ENCODE assay signal across 18 mouse cellular contexts in genomic region chr12:69455566-69455965, GRCm38 (mm10).
A peak's percentile ranks its signal among the peaks of the same experiment; 100 is the strongest.
DNase-seq lines count a peak whose midpoint lies in the region; ATAC-seq and TF ChIP-seq lines count a peak whose summit lies in the region.
"Had no signal": no experiment of that assay in that cellular context is flagged by ENCODE, and none has a peak within 500 bp of the region (broad histone marks: within the 10 kb centered on the region; RNA-seq: fewer than 3 reads in every experiment).

No protein-coding gene starts in this region.

- no peak overlapping the region for H3K4me3 ChIP-seq in hindbrain, embryonic 15.5 days
- no peak overlapping the region for H3K4me3 ChIP-seq in hindbrain, embryonic 12.5 days
- H3K4me3 ChIP-seq in midbrain, embryonic 10.5 days = no peak overlapping the region
- no peak overlapping the region for H3K4me3 ChIP-seq in midbrain, postnatal 0 days (ENCODE audit: low read depth, low read length)
- H3K4me3 ChIP-seq in cortical plate, adult 2 months (ENCODE audit: insufficient read depth, low read length) = no peak overlapping the region
- H3K4me3 ChIP-seq: limb, embryonic 13.5 days; midbrain, embryonic 13.5 days; myocyte had no signal

- H3K9ac ChIP-seq in hindbrain, embryonic 15.5 days = no peak overlapping the region
- no peak overlapping the region for H3K9ac ChIP-seq in hindbrain, embryonic 12.5 days
- H3K9ac ChIP-seq in midbrain, postnatal 0 days (replicated peaks; ENCODE audit: low read length, poor library complexity, severe bottlenecking) = no peak overlapping the region
- H3K9ac ChIP-seq: limb, embryonic 13.5 days; liver, embryonic 14.5 days; midbrain, embryonic 13.5 days had no signal

- TF ChIP-seq POLR2A in cortical plate, adult 2 months (IDR thresholded peaks at IDR 0.05; ENCODE audit: extremely low read depth, insufficient read depth, low read length) = no peak

- ATAC-seq in hindbrain, embryonic 15.5 days (ENCODE audit: low FRiP score, low read depth) = no peak
- ATAC-seq in hindbrain, embryonic 12.5 days (ENCODE audit: low FRiP score) = no peak
- no peak for ATAC-seq in midbrain, postnatal 0 days (ENCODE audit: low FRiP score)
- ATAC-seq: midbrain, embryonic 13.5 days had no signal

- no peaks in the 10 kb centered on the region for H3K36me3 ChIP-seq in hindbrain, embryonic 15.5 days
- H3K36me3 ChIP-seq in hindbrain, embryonic 12.5 days = no peaks in the 10 kb centered on the region
- H3K36me3 ChIP-seq in midbrain, embryonic 10.5 days = no peaks in the 10 kb centered on the region
- H3K36me3 ChIP-seq in midbrain, postnatal 0 days (ENCODE audit: insufficient read depth, low read length) = no peaks in the 10 kb centered on the region
- no peaks in the 10 kb centered on the region for H3K36me3 ChIP-seq in splenic B cell, adult 2 months (ENCODE audit: control insufficient read depth, insufficient read depth, low read length, poor library complexity, severe bottlenecking)
- H3K36me3 ChIP-seq: limb, embryonic 13.5 days; midbrain, embryonic 13.5 days had no signal

- H3K9me3 ChIP-seq in hindbrain, embryonic 15.5 days = no peaks in the 10 kb centered on the region
- H3K9me3 ChIP-seq in hindbrain, embryonic 12.5 days (replicated peaks) = no peaks in the 10 kb centered on the region
- H3K9me3 ChIP-seq in midbrain, embryonic 10.5 days (replicated peaks) = no peaks in the 10 kb centered on the region
- no peaks in the 10 kb centered on the region for H3K9me3 ChIP-seq in midbrain, postnatal 0 days (ENCODE audit: low read length)
- H3K9me3 ChIP-seq: limb, embryonic 13.5 days; midbrain, embryonic 13.5 days had no signal

- 62% methylated on average over 5 of the region's 5 CpGs for WGBS in hindbrain, embryonic 15.5 days
- 71% methylated on average over 5 of the region's 5 CpGs for WGBS in hindbrain, embryonic 12.5 days
- WGBS in midbrain, embryonic 10.5 days = 73% methylated on average over 5 of the region's 5 CpGs
- 47% methylated on average over 5 of the region's 5 CpGs for WGBS in midbrain, postnatal 0 days

- H3K4me1 ChIP-seq in hindbrain, embryonic 15.5 days (replicated peaks) = 0 out of 2 replicates have a peak, but pooled peaks cover 7% of the 10 kb centered on the region
- H3K4me1 ChIP-seq in hindbrain, embryonic 12.5 days = 0 out of 2 replicates have a peak, but pooled peaks cover 3% of the 10 kb centered on the region
- H3K4me1 ChIP-seq in midbrain, embryonic 10.5 days = peaks cover 7% of the 10 kb centered on the region
- no peaks in the 10 kb centered on the region for H3K4me1 ChIP-seq in midbrain, postnatal 0 days (ENCODE audit: insufficient read depth, low read length)
- no peaks in the 10 kb centered on the region for H3K4me1 ChIP-seq in cortical plate, adult 2 months (ENCODE audit: control insufficient read depth, insufficient read depth, low read length)
- H3K4me1 ChIP-seq: midbrain, embryonic 13.5 days had no signal

- no peak for TF ChIP-seq CTCF in midbrain, postnatal 0 days (IDR thresholded peaks at IDR 0.05)
- no peak for TF ChIP-seq CTCF in cortical plate, adult 2 months (IDR thresholded peaks at IDR 0.05; ENCODE audit: extremely low read depth, insufficient read depth, low read length)

- no peaks in the 10 kb centered on the region for H3K27me3 ChIP-seq in hindbrain, embryonic 15.5 days
- no peaks in the 10 kb centered on the region for H3K27me3 ChIP-seq in hindbrain, embryonic 12.5 days
- H3K27me3 ChIP-seq in midbrain, embryonic 10.5 days (ENCODE audit: low read depth, poor library complexity, severe bottlenecking) = no peaks in the 10 kb centered on the region
- no peaks in the 10 kb centered on the region for H3K27me3 ChIP-seq in midbrain, postnatal 0 days (ENCODE audit: insufficient read depth, low read length)
- H3K27me3 ChIP-seq in splenic B cell, adult 2 months (ENCODE audit: control insufficient read depth, insufficient read depth, low read length, poor library complexity, severe bottlenecking) = no peaks in the 10 kb centered on the region
- H3K27me3 ChIP-seq: limb, embryonic 13.5 days; midbrain, embryonic 13.5 days had no signal

- DNase-seq in midbrain, embryonic 10.5 days (ENCODE audit: low spot score) = no peak
- DNase-seq in midbrain, postnatal 0 days (ENCODE audit: low spot score) = no peak
- DNase-seq in splenic B cell, adult 2 months (ENCODE audit: low read depth, low spot score) = peak; percentile 37
- DNase-seq in kidney, postnatal 36 days = no peak
- DNase-seq: adrenal gland, adult 8-10 months; cerebellum, adult 11-12 months; kidney, adult 11 months; lung, postnatal 14 days; spleen, adult 18-20 months; thymus, postnatal 4 days had no signal

- 0 out of 2 replicates have a peak overlapping the region, but pooled peaks have one; percentile 31 for H3K27ac ChIP-seq in hindbrain, embryonic 15.5 days (replicated peaks)
- H3K27ac ChIP-seq in hindbrain, embryonic 12.5 days = no peak overlapping the region
- 0 out of 2 replicates have a peak overlapping the region, but pooled peaks have one; percentile 17 for H3K27ac ChIP-seq in midbrain, embryonic 10.5 days (replicated peaks)
- no peak overlapping the region for H3K27ac ChIP-seq in midbrain, postnatal 0 days (ENCODE audit: low read depth, low read length)
- H3K27ac ChIP-seq in cortical plate, adult 2 months (ENCODE audit: insufficient read depth, low read length) = peak overlapping the region; percentile 80
- H3K27ac ChIP-seq: kidney, postnatal 0 days; limb, embryonic 13.5 days; liver, embryonic 14.5 days; midbrain, embryonic 13.5 days had no signal

- H3K4me2 ChIP-seq in hindbrain, embryonic 15.5 days = no peak overlapping the region
- no peak overlapping the region for H3K4me2 ChIP-seq in hindbrain, embryonic 12.5 days (replicated peaks)
- no peak overlapping the region for H3K4me2 ChIP-seq in midbrain, postnatal 0 days (ENCODE audit: low read depth, low read length, poor library complexity, severe bottlenecking)
- H3K4me2 ChIP-seq: limb, embryonic 13.5 days; midbrain, embryonic 13.5 days had no signal

Comparison
In these comparisons a context has a peak if more than half of its experiments do, and no peak if none do; other contexts are left out.
1. H3K27ac ChIP-seq: peak in hindbrain, embryonic 15.5 days (single experiment), midbrain, embryonic 10.5 days (single experiment) and cortical plate, adult 2 months (single experiment); none in hindbrain, embryonic 12.5 days (single experiment) and midbrain, postnatal 0 days (single experiment).